Mouse (Mus musculus): ENCODE data around the gene Mrpl21. TPM values are rescaled to one million over a fixed set of nuclear protein-coding genes. Genes with fewer than 3 reads are reported as not detected.
A peak's percentile ranks its signal among the peaks of the same experiment; 100 is the strongest.

Gene Mrpl21
- polyA plus RNA-seq, 1 experiment from 2014 or later, result 147 TPM

DNA sequence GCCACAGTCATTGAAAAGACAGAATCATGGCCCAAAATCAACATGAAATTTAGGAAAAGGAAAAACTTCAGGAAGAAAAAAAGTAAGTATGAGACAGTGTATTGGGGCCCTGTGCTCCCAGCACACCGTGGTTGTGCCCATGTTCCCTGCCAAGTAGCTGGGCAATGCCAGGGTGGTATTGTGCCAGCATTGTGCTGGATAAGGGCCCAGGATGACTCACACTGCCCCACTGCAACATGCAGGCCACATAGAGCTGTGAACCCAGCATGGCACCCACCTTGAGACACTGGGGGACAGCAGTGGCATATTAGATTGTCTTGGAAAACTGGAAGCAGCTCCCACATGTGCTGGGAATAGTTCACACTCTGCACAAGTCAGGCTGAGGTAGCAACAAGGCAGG lies 6.3 kb downstream of the Mrpl21 start:
- H3K27me3 ChIP-seq (replicated peaks; ENCODE audit: control insufficient read depth, insufficient read depth, low read length), result no peaks in the 10 kb centered on the region
- H3K4me2 ChIP-seq (ENCODE audit: low read length), result no peak overlapping the region
- no peak for DNase-seq (ENCODE audit: low spot score)
- H3K4me3 ChIP-seq (ENCODE audit: low read depth, low read length), result no peak overlapping the region
- H3K27ac ChIP-seq (ENCODE audit: low read depth), result no peak overlapping the region
- H3K4me1 ChIP-seq (replicated peaks; ENCODE audit: control insufficient read depth, insufficient read depth, low read length), result no peaks in the 10 kb centered on the region
- ATAC-seq (replicated peaks; ENCODE audit: low FRiP score, low TSS enrichment, low read depth), result no peak
- peaks cover 75% of the 10 kb centered on the region for H3K36me3 ChIP-seq (ENCODE audit: control insufficient read depth, insufficient read depth, low read length)
- H3K9ac ChIP-seq (ENCODE audit: low read length), result no peak overlapping the region
- no peaks in the 10 kb centered on the region for H3K9me3 ChIP-seq (ENCODE audit: control insufficient read depth, low read length)
- WGBS, result 100% methylated on average over 1 of the region's 1 CpGs

GRCm38 (mm10) chr19:3292028-3292427 lies 9.3 kb downstream of the Mrpl21 start:
- H3K4me1 ChIP-seq (replicated peaks; ENCODE audit: control insufficient read depth, insufficient read depth, low read length), result no peaks in the 10 kb centered on the region
- peak; percentile 67 for ATAC-seq (replicated peaks; ENCODE audit: low FRiP score, low TSS enrichment, low read depth)
- H3K9ac ChIP-seq (ENCODE audit: low read length), result no peak overlapping the region
- 75% methylated on average over 2 of the region's 2 CpGs for WGBS
- peaks cover 51% of the 10 kb centered on the region for H3K36me3 ChIP-seq (ENCODE audit: control insufficient read depth, insufficient read depth, low read length)
- no peak overlapping the region for H3K4me3 ChIP-seq (ENCODE audit: low read depth, low read length)
- H3K27me3 ChIP-seq (replicated peaks; ENCODE audit: control insufficient read depth, insufficient read depth, low read length), result no peaks in the 10 kb centered on the region
- H3K4me2 ChIP-seq (ENCODE audit: low read length), result no peak overlapping the region
- DNase-seq (ENCODE audit: low spot score), result peak; percentile 77
- H3K9me3 ChIP-seq (ENCODE audit: control insufficient read depth, low read length), result no peaks in the 10 kb centered on the region
- H3K27ac ChIP-seq (ENCODE audit: low read depth), result no peak overlapping the region

GRCm38 (mm10) chr19:3292993-3293392 lies 10.3 kb downstream of the Mrpl21 start:
- H3K27ac ChIP-seq (ENCODE audit: low read depth), result no peak overlapping the region
- H3K9ac ChIP-seq (ENCODE audit: low read length), result no peak overlapping the region
- no peaks in the 10 kb centered on the region for H3K9me3 ChIP-seq (ENCODE audit: control insufficient read depth, low read length)
- no peaks in the 10 kb centered on the region for H3K4me1 ChIP-seq (replicated peaks; ENCODE audit: control insufficient read depth, insufficient read depth, low read length)
- H3K4me3 ChIP-seq (ENCODE audit: low read depth, low read length), result no peak overlapping the region
- no peak for ATAC-seq (replicated peaks; ENCODE audit: low FRiP score, low TSS enrichment, low read depth)
- H3K27me3 ChIP-seq (replicated peaks; ENCODE audit: control insufficient read depth, insufficient read depth, low read length), result no peaks in the 10 kb centered on the region
- H3K36me3 ChIP-seq (ENCODE audit: control insufficient read depth, insufficient read depth, low read length), result peaks cover 43% of the 10 kb centered on the region
- no peak overlapping the region for H3K4me2 ChIP-seq (ENCODE audit: low read length)
- no peak for DNase-seq (ENCODE audit: low spot score)
- 93% methylated on average over 1 of the region's 1 CpGs for WGBS

- H3K27me3 ChIP-seq (replicated peaks; ENCODE audit: control insufficient read depth, insufficient read depth, low read length), result no peaks in the 10 kb centered on the region
- no peaks in the 10 kb centered on the region for H3K9me3 ChIP-seq (ENCODE audit: control insufficient read depth, low read length)
- H3K27ac ChIP-seq (ENCODE audit: low read depth), result no peak overlapping the region
- no peak for DNase-seq (ENCODE audit: low spot score)
- no peak overlapping the region for H3K4me3 ChIP-seq (ENCODE audit: low read depth, low read length)
- peaks cover 22% of the 10 kb centered on the region for H3K36me3 ChIP-seq (ENCODE audit: control insufficient read depth, insufficient read depth, low read length)
- ATAC-seq (replicated peaks; ENCODE audit: low FRiP score, low TSS enrichment, low read depth), result no peak
- no peaks in the 10 kb centered on the region for H3K4me1 ChIP-seq (replicated peaks; ENCODE audit: control insufficient read depth, insufficient read depth, low read length)
- H3K4me2 ChIP-seq (ENCODE audit: low read length), result no peak overlapping the region
- H3K9ac ChIP-seq (ENCODE audit: low read length), result no peak overlapping the region
- 86% methylated on average over 6 of the region's 6 CpGs for WGBS
Measured at GRCm38 (mm10) chr19:3295245-3295644, 12.5 kb downstream of the Mrpl21 start.

DNA sequence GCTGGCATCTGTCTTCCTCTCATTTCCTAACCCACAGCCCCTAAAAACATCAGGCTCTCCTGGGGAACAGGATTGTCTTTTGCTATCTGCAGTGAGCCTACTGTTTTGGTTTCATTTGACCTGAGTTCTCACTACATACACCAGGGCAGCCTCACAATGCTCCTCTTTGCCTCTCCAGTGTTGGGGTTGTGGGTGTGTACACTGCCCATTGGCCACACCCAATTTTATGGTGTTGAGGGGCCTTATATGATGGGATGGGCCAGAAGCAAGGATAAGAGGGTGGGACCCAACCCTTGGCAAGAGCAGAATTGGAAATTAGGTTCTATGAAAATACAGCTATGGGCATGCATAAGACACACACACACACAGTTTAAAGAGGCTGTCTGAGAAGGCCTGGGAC lies 14.3 kb downstream of the Mrpl21 start:
- Histone ChIP-seq H3K9ac (ENCODE audit: low read length) (no peak overlapping the region), H3K4me1 (replicated peaks; ENCODE audit: control insufficient read depth, insufficient read depth, low read length) (no peaks in the 10 kb centered on the region), H3K4me2 (ENCODE audit: low read length) (no peak overlapping the region), H3K4me3 (ENCODE audit: low read depth, low read length) (no peak overlapping the region), H3K27ac (ENCODE audit: low read depth) (no peak overlapping the region), H3K27me3 (replicated peaks; ENCODE audit: control insufficient read depth, insufficient read depth, low read length) (no peaks in the 10 kb centered on the region), H3K9me3 (ENCODE audit: control insufficient read depth, low read length) (no peaks in the 10 kb centered on the region), H3K36me3 (ENCODE audit: control insufficient read depth, insufficient read depth, low read length) (peaks cover 6% of the 10 kb centered on the region; the same call in 1 of the 2 replicates)
- DNase-seq (ENCODE audit: low spot score) (no peak), ATAC-seq (replicated peaks; ENCODE audit: low FRiP score, low TSS enrichment, low read depth) (peak; percentile 77)

- peak; percentile 59; the same call in 1 of the 2 replicates for ATAC-seq (replicated peaks; ENCODE audit: low FRiP score, low TSS enrichment, low read depth)
- H3K27ac ChIP-seq (ENCODE audit: low read depth), result no peak overlapping the region
- no peak overlapping the region for H3K4me3 ChIP-seq (ENCODE audit: low read depth, low read length)
- no peak overlapping the region for H3K9ac ChIP-seq (ENCODE audit: low read length)
- H3K4me2 ChIP-seq (ENCODE audit: low read length), result no peak overlapping the region
- H3K27me3 ChIP-seq (replicated peaks; ENCODE audit: control insufficient read depth, insufficient read depth, low read length), result no peaks in the 10 kb centered on the region
- 78% methylated on average over 7 of the region's 7 CpGs for WGBS
- no peaks in the 10 kb centered on the region for H3K4me1 ChIP-seq (replicated peaks; ENCODE audit: control insufficient read depth, insufficient read depth, low read length)
- H3K36me3 ChIP-seq (ENCODE audit: control insufficient read depth, insufficient read depth, low read length), result no peaks in the 10 kb centered on the region; the same call in 1 of the 2 replicates
- no peaks in the 10 kb centered on the region for H3K9me3 ChIP-seq (ENCODE audit: control insufficient read depth, low read length)
- DNase-seq (ENCODE audit: low spot score), result no peak
Measured at GRCm38 (mm10) chr19:3297775-3298174, 15.1 kb downstream of the Mrpl21 start.

- no peak overlapping the region for H3K27ac ChIP-seq (ENCODE audit: low read depth)
- H3K4me2 ChIP-seq (ENCODE audit: low read length), result no peak overlapping the region
- 73% methylated on average over 4 of the region's 4 CpGs for WGBS
- no peak overlapping the region for H3K4me3 ChIP-seq (ENCODE audit: low read depth, low read length)
- no peaks in the 10 kb centered on the region for H3K27me3 ChIP-seq (replicated peaks; ENCODE audit: control insufficient read depth, insufficient read depth, low read length)
- ATAC-seq (replicated peaks; ENCODE audit: low FRiP score, low TSS enrichment, low read depth) (no peak), DNase-seq (ENCODE audit: low spot score) (no peak)
- H3K4me1 ChIP-seq (replicated peaks; ENCODE audit: control insufficient read depth, insufficient read depth, low read length), result no peaks in the 10 kb centered on the region
- no peaks in the 10 kb centered on the region for H3K36me3 ChIP-seq (ENCODE audit: control insufficient read depth, insufficient read depth, low read length)
- H3K9me3 ChIP-seq (ENCODE audit: control insufficient read depth, low read length), result no peaks in the 10 kb centered on the region
- H3K9ac ChIP-seq (ENCODE audit: low read length), result no peak overlapping the region
Measured at GRCm38 (mm10) chr19:3304017-3304416, 21.3 kb downstream of the Mrpl21 start.

GRCm38 (mm10) chr19:3307175-3307949 lies 24.7 kb downstream of the Mrpl21 start:
- no peaks in the 10 kb centered on the region for H3K9me3 ChIP-seq (ENCODE audit: control insufficient read depth, low read length)
- H3K9ac ChIP-seq (ENCODE audit: low read length), result no peak overlapping the region
- H3K36me3 ChIP-seq (ENCODE audit: control insufficient read depth, insufficient read depth, low read length), result no peaks in the 10 kb centered on the region
- ATAC-seq (replicated peaks; ENCODE audit: low FRiP score, low TSS enrichment, low read depth), result no peak; the same call in 1 of the 2 replicates
- H3K4me2 ChIP-seq (ENCODE audit: low read length), result no peak overlapping the region
- H3K4me3 ChIP-seq (ENCODE audit: low read depth, low read length), result no peak overlapping the region
- DNase-seq (ENCODE audit: low spot score), result no peak
- no peaks in the 10 kb centered on the region for H3K4me1 ChIP-seq (replicated peaks; ENCODE audit: control insufficient read depth, insufficient read depth, low read length)
- no peaks in the 10 kb centered on the region for H3K27me3 ChIP-seq (replicated peaks; ENCODE audit: control insufficient read depth, insufficient read depth, low read length)
- H3K27ac ChIP-seq (ENCODE audit: low read depth), result no peak overlapping the region
- WGBS, result 55% methylated on average over 16 of the region's 16 CpGs

GRCm38 (mm10) chr19:3319341-3319740 lies 36.6 kb downstream of the Mrpl21 start:
- no peak overlapping the region for H3K9ac ChIP-seq (ENCODE audit: low read length)
- peaks cover 14% of the 10 kb centered on the region for H3K4me1 ChIP-seq (replicated peaks; ENCODE audit: control insufficient read depth, insufficient read depth, low read length)
- no peaks in the 10 kb centered on the region for H3K36me3 ChIP-seq (ENCODE audit: control insufficient read depth, insufficient read depth, low read length)
- no peak overlapping the region for H3K4me3 ChIP-seq (ENCODE audit: low read depth, low read length)
- H3K4me2 ChIP-seq (ENCODE audit: low read length), result no peak overlapping the region
- H3K27ac ChIP-seq (ENCODE audit: low read depth), result no peak overlapping the region
- H3K27me3 ChIP-seq (replicated peaks; ENCODE audit: control insufficient read depth, insufficient read depth, low read length), result 0 out of 2 replicates have a peak, but pooled peaks cover 3% of the 10 kb centered on the region
- DNase-seq (ENCODE audit: low spot score), result no peak
- WGBS, result 75% methylated on average over 2 of the region's 2 CpGs
- no peaks in the 10 kb centered on the region for H3K9me3 ChIP-seq (ENCODE audit: control insufficient read depth, low read length)
- no peak for ATAC-seq (replicated peaks; ENCODE audit: low FRiP score, low TSS enrichment, low read depth)

Measured in intestine, embryonic 14.5 days (tissue).